Mouse (Mus musculus) lung, embryonic 14.5 days (tissue): ENCODE measurements at regions not wholly inside any gene's neighbourhood (a gene's known extent, or its start where the extent isn't known, plus 50 kb on each side); places are given as distances from the start of the nearest gene placed in this dataset.

Experiments
- ATAC-seq: fragments of 200-750 bp; cut with Nextera tagmentation; 2 replicates; pipeline ENCODE4 v1.8.0; 2017; ENCODE audit warnings: mild to moderate bottlenecking, moderate TSS enrichment, moderate library complexity; ENCODE audit not compliant: insufficient read depth
- DNase-seq: peaks from one replicate; pipeline ENCODE4 v3.0.0-alpha.2; 2015
- H3K27ac ChIP-seq: fragments of 300-500 bp; sonication (generic); 2 replicates; pipeline ENCODE4 v1.5.1; 2014; ENCODE audit warnings: low read depth, mild to moderate bottlenecking, moderate library complexity
- H3K27me3 ChIP-seq: fragments of 300-500 bp; sonication (generic); 2 replicates; pipeline ENCODE4 v1.6.1; 2014; ENCODE audit warnings: low read length, control low read depth; ENCODE audit not compliant: insufficient read depth
- H3K36me3 ChIP-seq: fragments of 300-500 bp; sonication (generic); 2 replicates; pipeline ENCODE4 v1.6.1; 2014; ENCODE audit warnings: control low read depth; ENCODE audit not compliant: insufficient read depth
- H3K4me1 ChIP-seq: fragments of 300-500 bp; sonication (generic); 2 replicates; pipeline ENCODE4 v1.6.1; 2014; ENCODE audit warnings: antibody characterized with exemption, control low read depth; ENCODE audit not compliant: insufficient read depth
- H3K4me2 ChIP-seq: fragments of 300-500 bp; sonication (generic); 2 replicates; pipeline ENCODE4 v1.6.1; 2014; ENCODE audit warnings: mild to moderate bottlenecking
- H3K4me3 ChIP-seq: fragments of 300-500 bp; sonication (generic); 2 replicates; pipeline ENCODE4 v1.5.1; 2014; ENCODE audit warnings: low read depth, low read length
- H3K9ac ChIP-seq: fragments of 300-500 bp; sonication (generic); 2 replicates; pipeline ENCODE4 v1.6.1; 2014
- H3K9me3 ChIP-seq: fragments of 300-500 bp; sonication (generic); 2 replicates; pipeline ENCODE4 v1.6.1; 2016; ENCODE audit warnings: low read depth, low read length, control low read depth
- CTCF ChIP-seq: IDR thresholded peaks from 2 replicates; pipeline ENCODE4 v1.5.1; 2016; ENCODE audit warnings: antibody characterized with exemption, low read depth
- WGBS: fragments of 180-500 bp; shearing (Covaris S2); extraction: QIAGEN DNeasy Blood & Tissue Kit; methylation state at CpG from one replicate; pipeline ENCODE4 v1.1.7; 2014; 5-methylcytosine and 5-hydroxymethylcytosine counted together

- H3K4me1 ChIP-seq, result no peaks in the 10 kb centered on the region
- H3K36me3 ChIP-seq, result no peaks in the 10 kb centered on the region
- ATAC-seq (no peak), DNase-seq (no peak)
- no peak overlapping the region for H3K27ac ChIP-seq
- H3K9me3 ChIP-seq, result no peaks in the 10 kb centered on the region
- no peak overlapping the region for H3K4me2 ChIP-seq
- no peaks in the 10 kb centered on the region for H3K27me3 ChIP-seq
- 77% methylated on average over 4 of the region's 4 CpGs for WGBS
- H3K9ac ChIP-seq, result no peak overlapping the region
- no peak overlapping the region for H3K4me3 ChIP-seq
- TF ChIP-seq CTCF, result no peak
Measured at GRCm38 (mm10) chrX:93888480-93888879, 56.5 kb upstream of the Pdk3 start.

DNA sequence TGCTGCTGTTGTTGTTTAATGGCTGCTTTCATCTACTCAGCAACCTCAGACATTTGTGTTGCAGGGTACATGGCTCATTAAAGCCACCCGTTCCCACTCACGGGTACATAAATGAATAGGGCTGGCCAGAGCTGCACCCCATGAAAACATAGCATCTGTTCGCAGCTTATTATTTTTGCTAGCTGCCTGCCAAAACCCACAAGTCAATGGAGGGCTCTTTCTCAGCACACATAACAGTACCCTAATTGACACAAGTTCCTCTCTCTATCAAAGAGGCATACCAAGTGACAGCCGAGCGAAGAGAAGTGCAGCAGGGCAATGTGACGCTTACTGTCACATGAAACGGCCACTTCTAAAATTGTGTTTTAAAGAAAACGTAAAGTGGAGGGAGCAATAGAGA lies 57.0 kb upstream of the Pdk3 start:
- ATAC-seq (peak; percentile 38; the same call in 1 of the 2 replicates), DNase-seq (no peak)
- Histone ChIP-seq H3K4me2 (peak overlapping the region; percentile 50), H3K4me3 (peak overlapping the region; percentile 26), H3K9me3 (no peaks in the 10 kb centered on the region), H3K9ac (no peak overlapping the region; the same call in 1 of the 2 replicates), H3K36me3 (no peaks in the 10 kb centered on the region), H3K4me1 (no peaks in the 10 kb centered on the region), H3K27ac (no peak overlapping the region), H3K27me3 (no peaks in the 10 kb centered on the region)
- WGBS, result 69% methylated on average over 8 of the region's 8 CpGs
- no peak for TF ChIP-seq CTCF

DNA sequence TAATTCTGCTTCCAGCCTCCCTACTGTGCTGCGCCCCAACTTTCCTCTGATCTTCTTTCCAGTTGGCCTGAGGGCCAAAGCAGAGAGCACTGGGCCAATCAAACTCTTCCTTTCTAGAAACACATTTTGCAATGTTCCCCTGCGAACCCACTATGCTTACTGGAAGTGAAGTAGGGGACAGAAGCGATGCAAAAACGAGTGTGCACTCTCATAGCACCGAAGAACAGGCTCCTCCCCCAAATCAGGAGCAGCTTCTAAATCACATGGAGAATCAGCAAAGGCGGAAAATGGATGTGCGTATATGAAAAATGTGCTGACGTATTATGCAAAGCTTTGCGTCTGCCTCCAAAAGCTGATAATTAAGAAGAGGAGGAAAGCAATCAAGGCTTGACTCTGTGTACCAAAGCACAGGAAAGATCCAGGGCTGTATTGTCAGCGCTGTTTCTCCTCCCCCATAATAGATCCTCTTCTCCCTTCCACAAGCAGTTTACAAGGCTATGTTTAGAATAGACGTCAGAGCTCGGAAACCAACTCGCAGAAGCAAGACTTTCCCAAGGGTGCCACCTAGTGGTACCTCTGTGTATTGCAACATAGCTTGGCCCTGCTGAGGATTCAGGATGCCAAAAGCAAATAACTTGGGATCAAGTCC lies 57.5 kb upstream of the Pdk3 start:
- ATAC-seq (peak; percentile 91; the same call in 1 of the 2 replicates), DNase-seq (peak; percentile 92)
- Histone ChIP-seq H3K27ac (no peak overlapping the region), H3K4me3 (peak overlapping the region; percentile 26), H3K4me1 (no peaks in the 10 kb centered on the region), H3K4me2 (peak overlapping the region; percentile 50), H3K9ac (peak overlapping the region; percentile 17; the same call in 1 of the 2 replicates), H3K9me3 (no peaks in the 10 kb centered on the region), H3K27me3 (no peaks in the 10 kb centered on the region), H3K36me3 (no peaks in the 10 kb centered on the region)
- peak; percentile 88 for TF ChIP-seq CTCF
- WGBS, result 28% methylated on average over 13 of the region's 13 CpGs

GRCm38 (mm10) chrX:93896838-93897820 lies 65.1 kb upstream of the Pdk3 start:
- no peak overlapping the region for H3K27ac ChIP-seq
- H3K4me1 ChIP-seq, result no peaks in the 10 kb centered on the region
- ATAC-seq (no peak), DNase-seq (no peak)
- WGBS, result 46% methylated on average over 5 of the region's 5 CpGs
- H3K9me3 ChIP-seq, result no peaks in the 10 kb centered on the region
- TF ChIP-seq CTCF, result no peak
- H3K27me3 ChIP-seq, result no peaks in the 10 kb centered on the region
- H3K4me3 ChIP-seq, result no peak overlapping the region
- no peak overlapping the region for H3K4me2 ChIP-seq
- H3K36me3 ChIP-seq, result no peaks in the 10 kb centered on the region
- no peak overlapping the region for H3K9ac ChIP-seq

DNA sequence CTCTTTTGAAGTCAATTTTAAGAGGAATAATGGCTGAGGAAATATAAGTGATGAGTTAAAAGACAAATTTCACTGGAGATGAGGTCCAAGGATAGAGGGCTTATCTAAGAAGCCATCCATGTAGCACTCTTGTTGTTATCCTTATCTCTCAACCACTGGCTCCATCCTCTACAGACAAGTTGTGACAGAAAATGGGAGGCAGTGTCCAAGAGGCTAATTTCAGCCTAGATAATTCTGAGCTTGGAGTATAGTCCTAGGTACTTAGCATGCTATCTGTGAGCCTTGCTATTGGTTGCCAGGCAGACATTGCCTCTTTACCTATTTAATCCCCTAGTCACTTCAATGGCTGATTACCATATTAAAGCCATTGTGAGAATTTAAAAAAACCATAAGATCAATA lies 65.2 kb upstream of the AU015836 start:
- no peak overlapping the region for H3K27ac ChIP-seq
- no peak overlapping the region for H3K4me3 ChIP-seq
- no peak for DNase-seq
- no peaks in the 10 kb centered on the region for H3K27me3 ChIP-seq
- TF ChIP-seq CTCF, result no peak
- no peak overlapping the region for H3K9ac ChIP-seq
- no peaks in the 10 kb centered on the region for H3K36me3 ChIP-seq
- H3K9me3 ChIP-seq, result no peaks in the 10 kb centered on the region
- no peak overlapping the region for H3K4me2 ChIP-seq
- no peaks in the 10 kb centered on the region for H3K4me1 ChIP-seq
- no peak for ATAC-seq

- no peaks in the 10 kb centered on the region for H3K27me3 ChIP-seq
- no peaks in the 10 kb centered on the region for H3K9me3 ChIP-seq
- H3K4me1 ChIP-seq, result no peaks in the 10 kb centered on the region
- no peaks in the 10 kb centered on the region for H3K36me3 ChIP-seq
- H3K27ac ChIP-seq, result no peak overlapping the region
- ATAC-seq (no peak), DNase-seq (peak; percentile 8)
- no peak overlapping the region for H3K4me2 ChIP-seq
- no peak overlapping the region for H3K9ac ChIP-seq
- WGBS, result 83% methylated on average over 5 of the region's 5 CpGs
- no peak for TF ChIP-seq CTCF
- no peak overlapping the region for H3K4me3 ChIP-seq
Measured at GRCm38 (mm10) chrX:93905531-93905930, 62.9 kb upstream of the AU015836 start.
